Mouse (Mus musculus): ENCODE measurements at regions not wholly inside any gene's neighbourhood (a gene's known extent, or its start where the extent isn't known, plus 50 kb on each side); places are given as distances from the start of the nearest gene placed in this dataset.
A peak's percentile ranks its signal among the peaks of the same experiment; 100 is the strongest.

GRCm38 (mm10) chr3:36332016-36332415, 109.9 kb upstream of the Qrfpr start:
- H3K4me1 ChIP-seq = no peaks in the 10 kb centered on the region
- no peak overlapping the region for H3K27ac ChIP-seq (replicated peaks)
- no peak overlapping the region for H3K4me2 ChIP-seq (replicated peaks)
- no peaks in the 10 kb centered on the region for H3K9me3 ChIP-seq
- no peak overlapping the region for H3K9ac ChIP-seq (replicated peaks)
- 88% methylated on average over 6 of the region's 6 CpGs for WGBS
- no peak for ATAC-seq (ENCODE audit: low FRiP score, low read depth)
- no peaks in the 10 kb centered on the region for H3K27me3 ChIP-seq
- no peak overlapping the region for H3K4me3 ChIP-seq
- H3K36me3 ChIP-seq = no peaks in the 10 kb centered on the region

- Histone ChIP-seq H3K27ac (replicated peaks) (no peak overlapping the region), H3K9me3 (no peaks in the 10 kb centered on the region), H3K4me2 (replicated peaks) (no peak overlapping the region), H3K9ac (replicated peaks) (no peak overlapping the region), H3K27me3 (no peaks in the 10 kb centered on the region), H3K4me1 (no peaks in the 10 kb centered on the region), H3K4me3 (no peak overlapping the region), H3K36me3 (no peaks in the 10 kb centered on the region)
- WGBS = 19% methylated on average over 9 of the region's 9 CpGs
- no peak for ATAC-seq (ENCODE audit: low FRiP score, low read depth)
Measured at GRCm38 (mm10) chr3:36330656-36331055, 108.5 kb upstream of the Qrfpr start.

- no peak for ATAC-seq (ENCODE audit: low FRiP score, low read depth)
- Histone ChIP-seq H3K36me3 (no peaks in the 10 kb centered on the region), H3K4me3 (no peak overlapping the region), H3K4me1 (no peaks in the 10 kb centered on the region), H3K4me2 (replicated peaks) (no peak overlapping the region), H3K27me3 (no peaks in the 10 kb centered on the region), H3K9me3 (no peaks in the 10 kb centered on the region), H3K27ac (replicated peaks) (no peak overlapping the region), H3K9ac (replicated peaks) (no peak overlapping the region)
- WGBS = 88% methylated on average over 7 of the region's 7 CpGs
Measured at GRCm38 (mm10) chr3:36329631-36330030, 107.5 kb upstream of the Qrfpr start.

- no peak for ATAC-seq (ENCODE audit: low FRiP score, low read depth)
- Histone ChIP-seq H3K9ac (replicated peaks) (no peak overlapping the region), H3K9me3 (no peaks in the 10 kb centered on the region), H3K36me3 (no peaks in the 10 kb centered on the region), H3K4me2 (replicated peaks) (no peak overlapping the region), H3K27me3 (no peaks in the 10 kb centered on the region), H3K4me3 (no peak overlapping the region), H3K27ac (replicated peaks) (no peak overlapping the region), H3K4me1 (no peaks in the 10 kb centered on the region)
- 87% methylated on average over 2 of the region's 2 CpGs for WGBS
Measured at GRCm38 (mm10) chr3:36328927-36329326, 106.8 kb upstream of the Qrfpr start.

GRCm38 (mm10) chr3:36318635-36319034, 96.5 kb upstream of the Qrfpr start:
- Histone ChIP-seq H3K27me3 (no peaks in the 10 kb centered on the region), H3K27ac (replicated peaks) (no peak overlapping the region), H3K4me3 (no peak overlapping the region), H3K36me3 (no peaks in the 10 kb centered on the region), H3K9ac (replicated peaks) (no peak overlapping the region), H3K4me1 (no peaks in the 10 kb centered on the region), H3K9me3 (no peaks in the 10 kb centered on the region), H3K4me2 (replicated peaks) (no peak overlapping the region)
- ATAC-seq (ENCODE audit: low FRiP score, low read depth) = no peak

- Histone ChIP-seq H3K4me1 (no peaks in the 10 kb centered on the region), H3K27me3 (no peaks in the 10 kb centered on the region), H3K27ac (replicated peaks) (no peak overlapping the region), H3K4me3 (no peak overlapping the region), H3K9ac (replicated peaks) (no peak overlapping the region), H3K4me2 (replicated peaks) (peak overlapping the region; percentile 37; the same call in 1 of the 2 replicates), H3K36me3 (no peaks in the 10 kb centered on the region), H3K9me3 (no peaks in the 10 kb centered on the region)
- no peak for ATAC-seq (ENCODE audit: low FRiP score, low read depth)
- WGBS = 10% methylated on average over 3 of the region's 3 CpGs
Measured at GRCm38 (mm10) chr3:36311337-36311736, 89.2 kb upstream of the Qrfpr start.

GRCm38 (mm10) chr3:36310642-36311267, 88.6 kb upstream of the Qrfpr start:
- no peak overlapping the region for H3K4me3 ChIP-seq

GRCm38 (mm10) chr3:36296792-36297191, 74.7 kb upstream of the Qrfpr start:
- H3K36me3 ChIP-seq = no peaks in the 10 kb centered on the region
- no peaks in the 10 kb centered on the region for H3K9me3 ChIP-seq
- H3K27me3 ChIP-seq = no peaks in the 10 kb centered on the region
- no peaks in the 10 kb centered on the region for H3K4me1 ChIP-seq
- no peak overlapping the region for H3K9ac ChIP-seq (replicated peaks)
- 70% methylated on average over 3 of the region's 3 CpGs for WGBS
- H3K27ac ChIP-seq (replicated peaks) = no peak overlapping the region
- ATAC-seq (ENCODE audit: low FRiP score, low read depth) = no peak
- H3K4me2 ChIP-seq (replicated peaks) = no peak overlapping the region
- H3K4me3 ChIP-seq = no peak overlapping the region

More at GRCm38 (mm10) chr3:36310642-36311267, 88.6 kb upstream of the Qrfpr start:
- no peaks in the 10 kb centered on the region for H3K4me1 ChIP-seq
- peak overlapping the region; percentile 37 for H3K4me2 ChIP-seq (replicated peaks)
- WGBS = under 1% methylated on average over 9 of the region's 9 CpGs
- H3K27me3 ChIP-seq = no peaks in the 10 kb centered on the region
- ATAC-seq (ENCODE audit: low FRiP score, low read depth) = no peak
- no peak overlapping the region for H3K27ac ChIP-seq (replicated peaks)
- no peak overlapping the region for H3K9ac ChIP-seq (replicated peaks)
- no peaks in the 10 kb centered on the region for H3K36me3 ChIP-seq
- no peaks in the 10 kb centered on the region for H3K9me3 ChIP-seq

- ATAC-seq (ENCODE audit: low FRiP score, low read depth) = no peak
- no peak overlapping the region for H3K27ac ChIP-seq (replicated peaks)
- no peaks in the 10 kb centered on the region for H3K4me1 ChIP-seq
- H3K36me3 ChIP-seq = no peaks in the 10 kb centered on the region
- no peaks in the 10 kb centered on the region for H3K27me3 ChIP-seq
- H3K4me3 ChIP-seq = no peak overlapping the region
- 96% methylated on average over 4 of the region's 4 CpGs for WGBS
- H3K4me2 ChIP-seq (replicated peaks) = no peak overlapping the region
- no peak overlapping the region for H3K9ac ChIP-seq (replicated peaks)
- H3K9me3 ChIP-seq = no peaks in the 10 kb centered on the region
Measured at GRCm38 (mm10) chr3:36291971-36292370, 69.9 kb upstream of the Qrfpr start.

GRCm38 (mm10) chr3:36284066-36284465, 62.0 kb upstream of the Qrfpr start:
- no peaks in the 10 kb centered on the region for H3K27me3 ChIP-seq
- ATAC-seq (ENCODE audit: low FRiP score, low read depth) = no peak
- H3K9me3 ChIP-seq = no peaks in the 10 kb centered on the region
- H3K27ac ChIP-seq (replicated peaks) = no peak overlapping the region
- H3K4me2 ChIP-seq (replicated peaks) = no peak overlapping the region
- WGBS = 84% methylated on average over 5 of the region's 5 CpGs
- no peaks in the 10 kb centered on the region for H3K36me3 ChIP-seq
- H3K4me1 ChIP-seq = no peaks in the 10 kb centered on the region
- no peak overlapping the region for H3K4me3 ChIP-seq
- no peak overlapping the region for H3K9ac ChIP-seq (replicated peaks)

- 71% methylated on average over 1 of the region's 1 CpGs for WGBS
- no peaks in the 10 kb centered on the region for H3K36me3 ChIP-seq
- H3K27me3 ChIP-seq = no peaks in the 10 kb centered on the region
- H3K9ac ChIP-seq (replicated peaks) = no peak overlapping the region
- no peak for ATAC-seq (ENCODE audit: low FRiP score, low read depth)
- no peaks in the 10 kb centered on the region for H3K9me3 ChIP-seq
- no peak overlapping the region for H3K27ac ChIP-seq (replicated peaks)
- H3K4me1 ChIP-seq = no peaks in the 10 kb centered on the region
- H3K4me3 ChIP-seq = no peak overlapping the region
- H3K4me2 ChIP-seq (replicated peaks) = no peak overlapping the region
Measured at GRCm38 (mm10) chr3:36275502-36275901, 53.4 kb upstream of the Qrfpr start.
